Mouse (Mus musculus) heart, embryonic 14.5 days (tissue): Measurements from ENCODE around the gene Kat2b. TPM values are rescaled to one million over a fixed set of nuclear protein-coding genes. Genes with fewer than 3 reads are reported as not detected.
"Not testable (repeated sequence)": the region's sequence is repeated elsewhere in the genome, so short reads cannot be mapped to it uniquely, and the experiment has no call there.

Experiments
- ATAC-seq: fragments of 200-750 bp; cut with Nextera tagmentation; 2 replicates; pipeline ENCODE4 v1.8.0; 2017; ENCODE audit warnings: low read depth, moderate TSS enrichment; ENCODE audit not compliant: insufficient number of reproducible peaks, insufficient read depth, low FRiP score
- H3K27ac ChIP-seq, 2 experiments: fragments of 200-500 bp in 1 of 2; fragments of 300-500 bp in 1 of 2; sonication (generic) in 1 of 2; replicated peaks in 1 of 2; 2 replicates each; pipeline ENCODE4 v1.5.1; 2012 to 2014; ENCODE audit warnings: low read depth in 2 of 2, low read length in 2 of 2, control low read depth in 1 of 2, mild to moderate bottlenecking in 1 of 2, mixed read lengths in 1 of 2; ENCODE audit not compliant: control insufficient read depth in 1 of 2, insufficient read depth in 1 of 2
- H3K27me3 ChIP-seq: fragments of 300-500 bp; sonication (generic); 2 replicates; pipeline ENCODE4 v1.6.1; 2014; ENCODE audit warnings: mild to moderate bottlenecking, low read length, control low read depth; ENCODE audit not compliant: control insufficient read depth, insufficient read depth
- H3K36me3 ChIP-seq: fragments of 300-500 bp; sonication (generic); 2 replicates; pipeline ENCODE4 v1.6.1; 2014; ENCODE audit warnings: mild to moderate bottlenecking, control low read depth, low read length, mixed read lengths; ENCODE audit not compliant: control insufficient read depth, insufficient read depth
- H3K4me1 ChIP-seq, 2 experiments: fragments of 200-500 bp in 1 of 2; fragments of 300-500 bp in 1 of 2; sonication (generic) in 1 of 2; 2 replicates each; pipeline ENCODE4 v1.6.1; 2012 to 2014; ENCODE audit warnings: low read length in 2 of 2, control low read depth in 1 of 2, mixed read lengths in 1 of 2; ENCODE audit not compliant: control insufficient read depth in 2 of 2, insufficient read depth in 2 of 2
- H3K4me2 ChIP-seq: fragments of 300-500 bp; sonication (generic); 2 replicates; pipeline ENCODE4 v1.6.1; 2014; ENCODE audit warnings: mild to moderate bottlenecking, low read length
- H3K4me3 ChIP-seq, 2 experiments: fragments of 200-500 bp in 1 of 2; fragments of 300-500 bp in 1 of 2; sonication (generic) in 1 of 2; 2 replicates each; pipeline ENCODE4 v1.5.1; 2012 to 2014; ENCODE audit warnings: low read length in 2 of 2, mild to moderate bottlenecking in 2 of 2, control low read depth in 1 of 2, low read depth in 1 of 2, moderate library complexity in 1 of 2; ENCODE audit not compliant: control insufficient read depth in 1 of 2, insufficient read depth in 1 of 2
- H3K9ac ChIP-seq: fragments of 300-500 bp; sonication (generic); 2 replicates; pipeline ENCODE4 v1.6.1; 2014; ENCODE audit warnings: mild to moderate bottlenecking, low read length
- H3K9me3 ChIP-seq: fragments of 300-500 bp; sonication (generic); 2 replicates; pipeline ENCODE4 v1.6.1; 2016; ENCODE audit warnings: low read length, control low read depth; ENCODE audit not compliant: control insufficient read depth
- WGBS: fragments of 180-500 bp; shearing (Covaris S2); extraction: QIAGEN DNeasy Blood & Tissue Kit; methylation state at CpG from one replicate; pipeline ENCODE4 v1.1.7; 2014; 5-methylcytosine and 5-hydroxymethylcytosine counted together
- polyA plus RNA-seq: library from polyadenylated mRNA; unstranded; fragments of >200 nt; fragmentation: Nextera tagmentation; extraction: Ambion mirVana; gene quantifications from 2 replicates; pipeline ENCODE4 v1.2.1, GENCODE M21; 2014

Gene Kat2b
- polyA plus RNA-seq, 1 experiment from 2014 or later, result 16.6 TPM

DNA sequence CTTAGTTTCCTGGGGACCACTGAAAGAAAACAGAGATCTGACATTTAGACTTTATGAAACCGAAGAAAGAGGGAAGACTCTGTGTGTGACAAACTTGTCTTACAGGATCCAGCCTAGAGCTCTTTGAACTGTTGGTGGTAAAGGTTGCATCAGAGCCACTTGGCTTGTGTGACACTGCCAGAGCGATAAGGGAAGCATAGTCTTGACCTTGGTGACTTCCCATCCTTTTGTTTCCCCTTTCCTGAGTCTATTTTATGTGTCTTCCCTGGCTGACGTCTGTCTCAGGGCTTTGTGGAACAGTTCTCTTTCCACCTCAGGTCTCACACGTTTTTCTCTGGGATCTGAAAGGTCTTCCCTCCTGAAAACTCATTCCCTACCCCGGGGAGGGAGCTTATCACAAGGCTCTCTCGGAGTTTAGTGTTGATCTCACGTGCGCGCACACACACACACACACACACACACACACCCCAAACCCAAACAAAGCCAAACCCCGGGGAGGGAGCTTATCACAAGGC is 3.8 kb downstream of the Kat2b start:
- Histone ChIP-seq H3K4me1 (peaks cover 17 to 45% of the 10 kb centered on the region in 2 experiments), H3K27me3 (no peaks in the 10 kb centered on the region), H3K4me2 (peak overlapping the region; percentile 84), H3K36me3 (no peaks in the 10 kb centered on the region), H3K27ac (peak overlapping the region; percentile 85 to 99), H3K4me3 (no peak overlapping the region; a peak in 1 of 4 replicates), H3K9ac (peak overlapping the region; percentile 97), H3K9me3 (no peaks in the 10 kb centered on the region)
- WGBS, result 7% methylated on average over 10 of the region's 10 CpGs
- ATAC-seq, result no peak

DNA sequence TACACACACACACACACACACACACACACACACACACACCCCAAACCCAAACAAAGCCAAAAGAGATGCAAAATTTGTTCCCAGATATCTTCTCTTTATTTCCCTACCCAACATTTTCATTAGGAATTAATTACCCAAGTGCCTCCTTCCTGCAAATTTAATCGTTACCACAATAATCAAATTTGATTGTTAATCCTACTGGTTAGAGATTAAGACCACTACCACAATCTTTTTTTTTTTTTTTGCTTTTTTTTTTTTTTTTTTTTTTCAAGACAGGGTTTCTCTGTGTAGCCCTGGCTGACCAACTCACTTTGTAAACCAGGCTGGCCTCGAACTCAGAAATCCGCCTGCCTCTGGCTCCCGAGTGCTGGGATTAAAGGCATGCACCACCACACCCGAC is 4.3 kb downstream of the Kat2b start:
- Histone ChIP-seq H3K4me1 (peaks cover 17 to 41% of the 10 kb centered on the region in 2 experiments), H3K4me2 (peak overlapping the region; percentile 84; the same call in 1 of the 2 replicates), H3K27ac (peak overlapping the region; percentile 85 to 99)
- WGBS, result 89% methylated on average over 5 of the region's 5 CpGs
- H3K27me3 ChIP-seq, ATAC-seq, H3K36me3 ChIP-seq, H3K4me3 ChIP-seq, H3K9ac ChIP-seq, H3K9me3 ChIP-seq: not testable (repeated sequence)

DNA sequence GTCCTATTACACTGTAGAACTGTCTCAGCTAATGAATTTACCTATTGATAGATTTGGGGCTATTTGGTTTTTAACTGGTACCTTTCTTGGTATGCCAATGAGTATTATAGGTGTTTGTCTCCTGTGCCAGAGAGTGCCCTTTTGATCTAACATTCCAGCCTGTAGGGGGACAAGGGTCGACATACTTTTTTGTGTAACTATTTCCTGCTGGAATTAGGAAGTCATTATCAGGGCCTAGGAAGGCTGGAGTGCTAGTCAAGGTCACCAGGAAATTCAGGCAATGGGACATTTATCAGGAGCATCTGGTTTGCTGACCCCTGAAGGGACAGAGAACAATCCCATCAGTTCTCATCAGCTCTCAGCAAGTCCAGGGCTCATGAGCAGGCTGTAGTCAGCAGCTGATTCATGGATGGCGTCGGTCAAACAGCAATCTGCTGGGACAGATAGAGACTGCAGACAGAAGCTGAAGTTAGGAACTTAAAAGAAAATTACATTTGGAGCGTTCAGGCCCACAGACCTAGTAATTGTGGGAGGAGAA is 6.4 kb downstream of the Kat2b start:
- no peak for ATAC-seq
- Histone ChIP-seq H3K4me3 (no peak overlapping the region), H3K4me1 (peaks cover 18 to 53% of the 10 kb centered on the region in 2 experiments), H3K4me2 (no peak overlapping the region), H3K9ac (no peak overlapping the region), H3K27ac (peak overlapping the region in 1 of 2 experiments; percentile 27; a peak in 1 of 4 replicates), H3K27me3 (no peaks in the 10 kb centered on the region), H3K9me3 (no peaks in the 10 kb centered on the region), H3K36me3 (no peaks in the 10 kb centered on the region)
- WGBS, result 35% methylated on average over 4 of the region's 4 CpGs

DNA sequence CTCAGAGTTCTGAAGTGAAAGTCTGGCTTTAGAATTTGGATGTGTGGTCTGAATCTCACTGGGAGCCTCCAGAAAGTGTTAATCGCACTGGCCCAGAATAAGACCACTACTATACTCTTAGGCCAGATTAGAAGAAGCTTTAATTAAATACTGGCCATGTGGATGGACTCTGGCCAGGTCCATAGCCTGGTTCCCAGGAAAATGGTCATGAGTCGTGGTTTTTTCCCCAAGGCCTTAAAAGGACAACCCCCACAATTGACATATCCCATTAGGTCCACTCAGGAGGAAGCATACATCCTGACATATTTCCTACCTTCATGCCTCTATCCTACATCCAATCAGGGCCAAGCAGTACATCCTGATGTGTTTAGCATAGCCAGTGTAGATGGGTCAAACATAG is 10.5 kb downstream of the Kat2b start:
- Histone ChIP-seq H3K4me3 (no peak overlapping the region), H3K9me3 (no peaks in the 10 kb centered on the region), H3K27ac (no peak overlapping the region; a peak in 1 of 4 replicates), H3K4me1 (peaks cover 18 to 47% of the 10 kb centered on the region in 2 experiments), H3K9ac (no peak overlapping the region), H3K27me3 (no peaks in the 10 kb centered on the region), H3K4me2 (no peak overlapping the region), H3K36me3 (no peaks in the 10 kb centered on the region)
- ATAC-seq, result no peak
- 88% methylated on average over 2 of the region's 2 CpGs for WGBS

DNA sequence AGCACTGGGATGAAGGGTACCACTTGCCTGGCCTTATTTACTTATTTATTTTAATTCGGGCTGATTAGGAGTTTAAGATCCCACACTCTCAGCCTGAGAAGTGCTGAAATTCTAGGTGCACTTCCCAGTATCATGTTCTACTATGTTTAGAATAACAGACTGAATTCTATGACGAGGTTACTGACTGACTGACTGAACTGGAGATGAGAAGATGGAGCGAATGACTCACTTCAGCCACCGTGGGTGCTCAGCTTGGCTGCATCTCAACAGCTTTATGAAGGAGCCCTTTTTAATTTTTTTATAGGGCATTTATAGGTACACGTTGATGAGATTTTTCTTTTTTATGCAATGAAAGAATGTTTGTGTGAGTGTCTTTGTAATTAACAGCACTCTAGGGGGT is 11.1 kb downstream of the Kat2b start:
- WGBS, result 47% methylated on average over 5 of the region's 5 CpGs
- Histone ChIP-seq H3K27ac (peak overlapping the region in 1 of 2 experiments; percentile 76; a peak in 2 of 4 replicates), H3K4me1 (peaks cover 18 to 47% of the 10 kb centered on the region in 2 experiments), H3K9ac (no peak overlapping the region), H3K9me3 (no peaks in the 10 kb centered on the region), H3K36me3 (no peaks in the 10 kb centered on the region), H3K27me3 (no peaks in the 10 kb centered on the region), H3K4me2 (no peak overlapping the region), H3K4me3 (no peak overlapping the region)
- ATAC-seq, result no peak

DNA sequence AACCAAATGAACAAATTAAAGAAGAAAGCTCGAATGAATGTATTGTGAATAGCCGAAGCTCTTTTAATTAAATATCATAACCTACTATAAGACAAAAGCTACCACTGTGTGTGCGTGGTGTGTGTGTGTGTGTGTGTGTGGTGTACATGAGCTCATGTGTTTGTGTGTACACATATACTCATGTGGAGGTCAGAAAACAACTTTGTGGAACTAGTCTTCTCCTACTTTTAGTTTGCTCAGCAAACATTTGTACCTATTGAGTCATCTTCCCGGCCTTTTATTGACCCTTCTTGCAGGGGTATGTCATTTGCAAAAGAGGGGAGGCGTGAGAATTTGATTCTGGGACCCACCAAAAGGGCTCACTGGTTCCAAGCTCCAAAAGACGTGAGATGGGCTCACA is 11.6 kb downstream of the Kat2b start:
- 82% methylated on average over 6 of the region's 6 CpGs for WGBS
- Histone ChIP-seq H3K4me2 (peak overlapping the region; percentile 52), H3K36me3 (no peaks in the 10 kb centered on the region), H3K4me3 (no peak overlapping the region), H3K27ac (peak overlapping the region; percentile 76 to 83; a peak in 3 of 4 replicates), H3K9ac (0 out of 2 replicates have a peak overlapping the region, but pooled peaks have one; percentile 8), H3K9me3 (no peaks in the 10 kb centered on the region), H3K4me1 (peaks cover 16 to 42% of the 10 kb centered on the region in 2 experiments), H3K27me3 (no peaks in the 10 kb centered on the region)
- no peak for ATAC-seq

DNA sequence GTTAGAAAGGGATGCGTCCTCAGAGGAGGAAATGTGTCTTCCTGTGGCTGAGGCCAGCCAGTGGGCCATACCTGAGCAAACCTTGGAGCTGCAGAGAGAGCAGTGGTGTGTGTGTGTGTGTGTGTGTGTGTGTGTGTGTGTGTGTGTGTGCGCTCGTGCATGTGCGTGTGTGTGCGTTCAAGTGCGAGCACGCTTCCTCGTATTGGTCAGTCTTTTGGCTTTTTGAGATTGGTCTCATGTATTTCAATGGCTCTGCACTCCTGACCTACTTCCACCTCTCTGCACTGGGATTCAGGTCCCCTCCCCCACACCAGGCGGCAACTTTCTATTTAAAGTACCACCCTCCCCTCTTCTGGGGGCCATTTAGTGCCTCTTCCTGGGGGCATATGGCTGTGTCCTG is 12.1 kb downstream of the Kat2b start:
- WGBS, result 48% methylated on average over 9 of the region's 9 CpGs
- peak overlapping the region; percentile 52 for H3K4me2 ChIP-seq
- peak; percentile 61; the same call in 1 of the 2 replicates for ATAC-seq

More for the DNA sequence above, 12.1 kb downstream of the Kat2b start:
- Histone ChIP-seq H3K4me3 (no peak overlapping the region), H3K27ac (peak overlapping the region; percentile 76 to 83), H3K36me3 (no peaks in the 10 kb centered on the region), H3K9me3 (no peaks in the 10 kb centered on the region), H3K27me3 (no peaks in the 10 kb centered on the region), H3K4me1 (peaks cover 16 to 40% of the 10 kb centered on the region in 2 experiments), H3K9ac (peak overlapping the region; percentile 8; the same call in 1 of the 2 replicates)
